Mouse (Mus musculus): ENCODE results near the gene Gm21764.
"Not testable (repeated sequence)": the region's sequence is repeated elsewhere in the genome, so short reads cannot be mapped to it uniquely, and the experiment has no call there.

Gene Gm21764

GRCm38 (mm10) chrY:18061712-18062111 lies at the start of gene Gm21764:
Gene Gm21764, minus strand, starts transcription at chrY:18061812.
- DNase-seq (ENCODE audit: low spot score in 2 of 2): not testable (repeated sequence)

DNA sequence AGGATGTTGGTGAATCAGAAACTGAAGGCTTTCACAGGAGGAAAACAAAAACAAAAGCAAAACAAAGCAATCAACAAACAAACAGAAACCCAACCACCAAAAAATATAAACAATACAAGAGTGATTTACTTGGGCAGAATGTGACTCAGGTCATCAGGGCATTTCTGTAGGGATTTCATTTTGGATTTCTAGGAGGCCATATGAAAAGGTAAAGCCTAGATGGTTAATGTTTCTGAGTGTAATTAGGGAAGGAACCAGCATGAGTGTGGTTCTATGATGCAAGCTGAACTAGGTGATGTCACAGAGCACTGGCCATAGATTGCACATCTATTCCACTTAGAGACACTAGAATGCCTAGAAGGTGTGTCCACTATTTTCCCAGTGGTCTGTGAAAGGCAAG lies 27.2 kb upstream of the Gm21764 start, which contains the start of gene Ssty1:
TSS of gene Ssty1 (plus strand) at position 301 of the 400 bp plus-strand sequence.
- DNase-seq (ENCODE audit: low spot score in 2 of 2): not testable (repeated sequence)

Data from thymus, postnatal 10 days (tissue).